8 mouse cellular contexts compared by ENCODE assay signal in genomic region chr10:121641272-121642053, GRCm38 (mm10). TPM values are rescaled to one million over a fixed set of nuclear protein-coding genes. Genes with fewer than 3 reads are reported as not detected.
DNase-seq lines count a peak whose midpoint lies in the region; ATAC-seq and TF ChIP-seq lines count a peak whose summit lies in the region.

TSS of gene D930020B18Rik (plus strand) at chr10:121641588.

- peaks cover 47% of the 10 kb centered on the region for H3K27me3 ChIP-seq in hindbrain, embryonic 10.5 days (ENCODE audit: insufficient read depth, poor library complexity, severe bottlenecking)
- peaks cover 26% of the 10 kb centered on the region for H3K27me3 ChIP-seq in liver, embryonic 11.5 days (replicated peaks; ENCODE audit: control insufficient read depth, insufficient read depth, low read length)
- peaks cover 31% of the 10 kb centered on the region for H3K27me3 ChIP-seq in myocyte (ENCODE audit: control insufficient read depth, insufficient read depth, insufficient read length)

- no peak within 1 kb of the TSS for H3ac ChIP-seq in myocyte (ENCODE audit: control insufficient read depth, insufficient read length)

- peak within 1 kb of the TSS; percentile 99 for H3K4me2 ChIP-seq in liver, embryonic 11.5 days
- H3K4me2 ChIP-seq in myocyte (ENCODE audit: low read depth) = peak within 1 kb of the TSS; percentile 42

- peaks cover 2% of the 10 kb centered on the region; the same call in 1 of the 2 replicates for H3K4me1 ChIP-seq in cortical plate, adult 2 months (ENCODE audit: control insufficient read depth, insufficient read depth, low read length)
- peaks cover 20% of the 10 kb centered on the region for H3K4me1 ChIP-seq in hindbrain, embryonic 10.5 days (replicated peaks)
- H3K4me1 ChIP-seq in liver, embryonic 11.5 days (replicated peaks; ENCODE audit: control insufficient read depth, insufficient read depth, low read length) = peaks cover 9% of the 10 kb centered on the region

- H3K36me3 ChIP-seq in hindbrain, embryonic 10.5 days = no peaks in the 10 kb centered on the region
- no peaks in the 10 kb centered on the region for H3K36me3 ChIP-seq in liver, embryonic 11.5 days (ENCODE audit: control insufficient read depth, insufficient read depth, low read length)
- no peaks in the 10 kb centered on the region for H3K36me3 ChIP-seq in myocyte (ENCODE audit: control insufficient read depth, insufficient read depth)

- DNase-seq in adrenal gland, postnatal 14 days = peak; percentile 22
- no peak for DNase-seq in adrenal gland, adult 18-20 months (ENCODE audit: low spot score in 2 of 2)
- peak; percentile 5 to 28 for DNase-seq in CD8-positive naive resting alpha-beta T cell, adult 2 months (ENCODE audit: low read depth in 2 of 2, low spot score in 2 of 2)
- DNase-seq in hindbrain, embryonic 10.5 days (ENCODE audit: low spot score) = peak; percentile 63
- DNase-seq in liver, embryonic 11.5 days (ENCODE audit: low spot score) = peak; percentile 52
- no peak for DNase-seq in urinary bladder, adult 2 months (ENCODE audit: low spot score)

- no peak within 1 kb of the TSS for H3K27ac ChIP-seq in cortical plate, adult 2 months (ENCODE audit: insufficient read depth, low read length)
- peak within 1 kb of the TSS; percentile 67; the same call in 1 of the 2 replicates for H3K27ac ChIP-seq in hindbrain, embryonic 10.5 days
- H3K27ac ChIP-seq in liver, embryonic 11.5 days (ENCODE audit: low read depth, low read length) = no peak within 1 kb of the TSS

- H3K4me3 ChIP-seq in cortical plate, adult 2 months (ENCODE audit: insufficient read depth, low read length) = peak within 1 kb of the TSS; percentile 44
- peak within 1 kb of the TSS; percentile 66 for H3K4me3 ChIP-seq in hindbrain, embryonic 10.5 days
- peak within 1 kb of the TSS; percentile 65 for H3K4me3 ChIP-seq in liver, embryonic 11.5 days (ENCODE audit: low read depth, low read length)
- no peak within 1 kb of the TSS for H3K4me3 ChIP-seq in myocyte

- H3K9me3 ChIP-seq in hindbrain, embryonic 10.5 days = no peaks in the 10 kb centered on the region
- H3K9me3 ChIP-seq in liver, embryonic 11.5 days (ENCODE audit: control insufficient read depth, low read length) = no peaks in the 10 kb centered on the region

- TF ChIP-seq POLR2A in cortical plate, adult 2 months (IDR thresholded peaks at IDR 0.05; ENCODE audit: extremely low read depth, insufficient read depth, low read length) = no peak
- TF ChIP-seq POLR2A in myocyte (IDR thresholded peaks at IDR 0.05; ENCODE audit: insufficient read length, low read depth) = no peak

- peak within 1 kb of the TSS; percentile 40; the same call in 1 of the 2 replicates for H3K9ac ChIP-seq in liver, embryonic 11.5 days (ENCODE audit: low read depth, low read length)

- under 1% methylated on average over 69 of the region's 69 CpGs for WGBS in hindbrain, embryonic 10.5 days
- WGBS in liver, embryonic 11.5 days = 1% methylated on average over 69 of the region's 69 CpGs

- TF ChIP-seq CTCF in cortical plate, adult 2 months (IDR thresholded peaks at IDR 0.05; ENCODE audit: extremely low read depth, insufficient read depth, low read length) = no peak

- 0 out of 2 replicates have a peak, but pooled peaks have one; percentile 44 for ATAC-seq in liver, embryonic 11.5 days (replicated peaks; ENCODE audit: low FRiP score)

- H3K79me2 ChIP-seq in myocyte (ENCODE audit: control insufficient read depth, insufficient read depth) = no peaks in the 10 kb centered on the region

TF ChIP-seq in myocyte, 11 proteins besides CTCF, POLR2A, EP300 and RAD21:
- TF ChIP-seq MYOG (IDR thresholded peaks at IDR 0.05; ENCODE audit: control insufficient read depth in 1 of 3, insufficient read depth in 1 of 3, insufficient read length in 2 of 3, low read depth in 2 of 3) (peak in 1 of 3 experiments; percentile 15), CEBPB (IDR thresholded peaks at IDR 0.05; ENCODE audit: insufficient read depth, poor library complexity, severe bottlenecking) (no peak)
TF ChIP-seq in myocyte: peak in this region for 1.

RNA-seq across cellular contexts. Expression of gene D930020B18Rik, which starts in this region (rescaled TPM):
- total RNA-seq in adrenal gland, postnatal 14 days (2021) = not detected in 2 replicates
- total RNA-seq in adrenal gland, adult 18-20 months (2021) = not detected
- polyA plus RNA-seq in cortical plate, adult 2 months (2012; rRNA removed) = 0.31 and 0.38 TPM in 2 replicates
- polyA plus RNA-seq in hindbrain, embryonic 10.5 days (2016; fragmentation: Nextera tagmentation; extraction: Ambion mirVana) = 0.11 TPM in 1 of 2 replicates, not detected in the other
- 0.39 TPM in 1 of 2 replicates, not detected in the other for polyA plus RNA-seq in liver, embryonic 11.5 days (2014; fragmentation: Nextera tagmentation; extraction: Ambion mirVana)
- polyA plus RNA-seq in myocyte (2012; fragmentation: generic; extraction: Trizol) = not detected
- polyA plus RNA-seq in urinary bladder, adult 2 months (2012; rRNA removed) = 0.03 and 0.19 TPM in 2 replicates

Comparison
In these comparisons a context has a peak if more than half of its experiments do, and no peak if none do; other contexts are left out.
1. Peak in DNase-seq in adrenal gland, postnatal 14 days; RNA of the gene not detected or under 1 TPM.
2. Peak in DNase-seq, H3K4me3 ChIP-seq and H3K27ac ChIP-seq in hindbrain, embryonic 10.5 days; RNA of the gene not detected or under 1 TPM.
3. Peak in DNase-seq, ATAC-seq, H3K4me3 ChIP-seq, H3K9ac ChIP-seq and H3K4me2 ChIP-seq in liver, embryonic 11.5 days; RNA of the gene not detected or under 1 TPM.
4. DNase-seq: peak in CD8-positive naive resting alpha-beta T cell, adult 2 months (2 of 2); none in adrenal gland, adult 18-20 months (0 of 2) and urinary bladder, adult 2 months (single experiment).